Mouse (Mus musculus) intestine, postnatal 0 days (tissue): Measurements from ENCODE around the gene Paqr9. TPM values are rescaled to one million over a fixed set of nuclear protein-coding genes. Genes with fewer than 3 reads are reported as not detected.

Source experiments
- ATAC-seq: fragments of 200-750 bp; cut with Nextera tagmentation; 2 replicates; pipeline ENCODE4 v1.8.0; 2017; ENCODE audit warnings: mild to moderate bottlenecking, moderate TSS enrichment, moderate library complexity
- H3K27ac ChIP-seq: fragments of 300-500 bp; sonication (generic); 2 replicates; pipeline ENCODE4 v1.5.1; 2014; ENCODE audit warnings: mild to moderate bottlenecking, low read depth, low read length, moderate library complexity
- H3K27me3 ChIP-seq: fragments of 300-500 bp; sonication (generic); replicated peaks from 2 replicates; pipeline ENCODE4 v1.6.1; 2014; ENCODE audit warnings: low read length, mixed read lengths; ENCODE audit not compliant: control insufficient read depth, insufficient read depth
- H3K36me3 ChIP-seq: fragments of 300-500 bp; sonication (generic); 2 replicates; pipeline ENCODE4 v1.6.1; 2014; ENCODE audit warnings: mild to moderate bottlenecking, moderate library complexity; ENCODE audit not compliant: control insufficient read depth, insufficient read depth
- H3K4me1 ChIP-seq: fragments of 300-500 bp; sonication (generic); replicated peaks from 2 replicates; pipeline ENCODE4 v1.6.1; 2014; ENCODE audit warnings: antibody characterized with exemption, low read length, mixed read lengths; ENCODE audit not compliant: control insufficient read depth, insufficient read depth
- H3K4me2 ChIP-seq: fragments of 300-500 bp; sonication (generic); replicated peaks from 2 replicates; pipeline ENCODE4 v1.6.1; 2014; ENCODE audit warnings: low read depth, mild to moderate bottlenecking, moderate library complexity
- H3K4me3 ChIP-seq: fragments of 300-500 bp; sonication (generic); 2 replicates; pipeline ENCODE4 v1.5.1; 2014; ENCODE audit warnings: low read depth, low read length
- H3K9ac ChIP-seq: fragments of 300-500 bp; sonication (generic); 2 replicates; pipeline ENCODE4 v1.6.1; 2014; ENCODE audit warnings: mild to moderate bottlenecking, low read depth, low read length
- H3K9me3 ChIP-seq: fragments of 300-500 bp; sonication (generic); 2 replicates; pipeline ENCODE4 v1.6.1; 2016; ENCODE audit warnings: mixed run types; ENCODE audit not compliant: control insufficient read depth
- CTCF ChIP-seq: sonication (generic); IDR thresholded peaks from 2 replicates; pipeline ENCODE4 v1.5.1; 2016; ENCODE audit warnings: low read depth, mild to moderate bottlenecking, control low read depth, antibody characterized with exemption, moderate library complexity
- WGBS: fragments of 180-500 bp; shearing (Covaris S2); extraction: QIAGEN DNeasy Blood & Tissue Kit; methylation state at CpG from one replicate; pipeline ENCODE4 v1.1.7; 2014; 5-methylcytosine and 5-hydroxymethylcytosine counted together
- polyA plus RNA-seq: library from polyadenylated mRNA; unstranded; fragments of >200 nt; fragmentation: Nextera tagmentation; extraction: Ambion mirVana; gene quantifications from 2 replicates; pipeline ENCODE4 v1.2.1, GENCODE M21; 2015

The Paqr9 gene
- polyA plus RNA-seq, 1 experiment from 2014 or later, result 23.2 TPM

- 63% methylated on average over 4 of the region's 4 CpGs for WGBS
- TF ChIP-seq CTCF, result no peak
- no peak for ATAC-seq
Observed at GRCm38 (mm10) chr9:95564047-95564446, 4.6 kb downstream of the Paqr9 start.

GRCm38 (mm10) chr9:95566394-95566793, 6.9 kb downstream of the Paqr9 start:
- no peak overlapping the region for H3K4me2 ChIP-seq
- H3K27ac ChIP-seq, result no peak overlapping the region
- H3K9ac ChIP-seq, result no peak overlapping the region
- H3K36me3 ChIP-seq, result no peaks in the 10 kb centered on the region
- H3K9me3 ChIP-seq, result no peaks in the 10 kb centered on the region
- no peak for ATAC-seq
- no peak for TF ChIP-seq CTCF
- H3K27me3 ChIP-seq, result peaks cover 12% of the 10 kb centered on the region; the same call in 1 of the 2 replicates
- H3K4me1 ChIP-seq, result peaks cover 3% of the 10 kb centered on the region; the same call in 1 of the 2 replicates
- WGBS, result 88% methylated on average over 10 of the region's 10 CpGs
- no peak overlapping the region for H3K4me3 ChIP-seq

More at GRCm38 (mm10) chr9:95564047-95564446, 4.6 kb downstream of the Paqr9 start:
- no peak overlapping the region for H3K9ac ChIP-seq
- H3K36me3 ChIP-seq, result no peaks in the 10 kb centered on the region
- no peak overlapping the region for H3K4me2 ChIP-seq
- no peak overlapping the region for H3K27ac ChIP-seq
- H3K4me3 ChIP-seq, result no peak overlapping the region
- H3K4me1 ChIP-seq, result 0 out of 2 replicates have a peak, but pooled peaks cover 2% of the 10 kb centered on the region
- no peaks in the 10 kb centered on the region for H3K9me3 ChIP-seq
- peaks cover 35% of the 10 kb centered on the region for H3K27me3 ChIP-seq

- no peak overlapping the region for H3K4me3 ChIP-seq
- 45% methylated on average over 5 of the region's 5 CpGs for WGBS
- H3K27ac ChIP-seq, result no peak overlapping the region
- peaks cover 3% of the 10 kb centered on the region; the same call in 1 of the 2 replicates for H3K4me1 ChIP-seq
- H3K4me2 ChIP-seq, result no peak overlapping the region
- H3K9ac ChIP-seq, result no peak overlapping the region
- no peaks in the 10 kb centered on the region for H3K9me3 ChIP-seq
- TF ChIP-seq CTCF, result no peak
- no peaks in the 10 kb centered on the region for H3K36me3 ChIP-seq
- ATAC-seq, result no peak
- peaks cover 11% of the 10 kb centered on the region; the same call in 1 of the 2 replicates for H3K27me3 ChIP-seq
Observed at GRCm38 (mm10) chr9:95566931-95567330, 7.5 kb downstream of the Paqr9 start.

- WGBS, result 87% methylated on average over 5 of the region's 5 CpGs
- Histone ChIP-seq H3K9ac (no peak overlapping the region), H3K27me3 (peaks cover 3% of the 10 kb centered on the region; the same call in 1 of the 2 replicates), H3K4me3 (no peak overlapping the region), H3K27ac (peak overlapping the region; percentile 68; the same call in 1 of the 2 replicates), H3K4me1 (peaks cover 3% of the 10 kb centered on the region; the same call in 1 of the 2 replicates), H3K36me3 (no peaks in the 10 kb centered on the region), H3K9me3 (no peaks in the 10 kb centered on the region), H3K4me2 (no peak overlapping the region)
- no peak for ATAC-seq
- TF ChIP-seq CTCF, result no peak
Observed at GRCm38 (mm10) chr9:95569249-95569648, 9.8 kb downstream of the Paqr9 start.

DNA sequence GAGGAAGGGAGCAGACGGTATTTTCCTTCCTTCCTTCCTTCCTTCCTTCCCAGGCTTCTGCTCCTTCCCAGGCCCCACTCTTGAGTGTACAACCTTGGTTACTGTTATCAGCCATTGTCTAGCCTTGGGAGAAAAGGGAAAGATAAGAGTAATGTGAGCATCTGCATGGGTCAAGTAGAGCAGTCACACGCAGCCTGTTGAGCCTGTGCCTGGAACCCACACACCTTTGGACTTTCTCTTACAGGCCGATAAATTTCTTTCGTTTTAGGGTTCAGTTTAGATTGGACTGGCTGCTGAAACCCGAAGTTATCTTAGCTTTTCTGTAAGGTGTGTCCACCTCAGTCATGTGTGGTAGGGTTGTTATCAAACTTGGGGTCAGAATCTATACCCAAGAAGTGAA, 10.5 kb downstream of the Paqr9 start:
- 50% methylated on average over 5 of the region's 5 CpGs for WGBS
- peak overlapping the region; percentile 68 for H3K27ac ChIP-seq
- ATAC-seq, result peak; percentile 88

DNA sequence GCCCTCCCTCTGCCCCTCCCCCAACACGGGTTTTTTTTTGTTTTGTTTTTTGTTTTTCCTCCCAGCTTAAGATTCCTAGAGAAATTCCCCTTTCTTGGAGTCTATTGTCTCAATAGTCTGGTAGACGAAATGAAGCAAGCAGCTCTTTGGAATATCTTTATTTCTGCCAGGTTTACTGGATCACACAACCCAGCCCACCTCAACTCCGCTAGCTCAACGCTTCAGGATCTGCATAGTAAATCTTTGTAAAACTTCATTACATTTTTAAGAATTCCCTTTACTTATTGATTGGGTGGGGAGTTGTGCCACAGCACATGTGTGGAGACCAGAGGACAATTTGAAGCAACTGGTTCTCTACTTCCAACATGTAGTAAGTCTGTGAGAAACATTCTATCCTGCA, 11.1 kb downstream of the Paqr9 start:
- Histone ChIP-seq H3K27me3 (no peaks in the 10 kb centered on the region), H3K9me3 (no peaks in the 10 kb centered on the region), H3K27ac (peak overlapping the region; percentile 50; the same call in 1 of the 2 replicates), H3K4me1 (peaks cover 3% of the 10 kb centered on the region; the same call in 1 of the 2 replicates), H3K36me3 (no peaks in the 10 kb centered on the region), H3K4me2 (no peak overlapping the region), H3K9ac (no peak overlapping the region), H3K4me3 (no peak overlapping the region)
- 88% methylated on average over 4 of the region's 4 CpGs for whole genome bisulfite sequencing
- no peak for ATAC-seq
- TF ChIP-seq CTCF, result no peak

More for the DNA sequence above, 10.5 kb downstream of the Paqr9 start:
- no peak overlapping the region for H3K9ac ChIP-seq
- H3K4me3 ChIP-seq, result no peak overlapping the region
- H3K36me3 ChIP-seq, result no peaks in the 10 kb centered on the region
- H3K9me3 ChIP-seq, result no peaks in the 10 kb centered on the region
- no peak overlapping the region for H3K4me2 ChIP-seq
- H3K27me3 ChIP-seq, result no peaks in the 10 kb centered on the region; the same call in 1 of the 2 replicates
- no peak for TF ChIP-seq CTCF
- peaks cover 3% of the 10 kb centered on the region; the same call in 1 of the 2 replicates for H3K4me1 ChIP-seq
